Mouse (Mus musculus) stomach, embryonic 14.5 days (tissue): ENCODE measurements around the gene Snx4. TPM values are rescaled to one million over a fixed set of nuclear protein-coding genes. Genes with fewer than 3 reads are reported as not detected.

Experiments
- ATAC-seq: fragments of 200-750 bp; cut with Nextera tagmentation; 2 replicates; pipeline ENCODE4 v1.8.0; 2017; ENCODE audit warnings: low read depth, moderate TSS enrichment; ENCODE audit not compliant: insufficient number of reproducible peaks, insufficient read depth, low FRiP score
- H3K27ac ChIP-seq: fragments of 300-500 bp; sonication (generic); 2 replicates; pipeline ENCODE4 v1.5.1; 2014; ENCODE audit warnings: mild to moderate bottlenecking, low read length, moderate library complexity, mixed read lengths
- H3K27me3 ChIP-seq: fragments of 300-500 bp; sonication (generic); 2 replicates; pipeline ENCODE4 v1.6.1; 2014; ENCODE audit warnings: low read length, control low read depth, mixed read lengths; ENCODE audit not compliant: control insufficient read depth, insufficient read depth
- H3K36me3 ChIP-seq: fragments of 300-500 bp; sonication (generic); 2 replicates; pipeline ENCODE4 v1.6.1; 2014; ENCODE audit warnings: mild to moderate bottlenecking, control low read depth, low read length, moderate library complexity, mixed read lengths; ENCODE audit not compliant: control insufficient read depth, insufficient read depth
- H3K4me1 ChIP-seq: fragments of 300-500 bp; sonication (generic); 2 replicates; pipeline ENCODE4 v1.6.1; 2014; ENCODE audit warnings: low read length, control low read depth, mixed read lengths; ENCODE audit not compliant: control insufficient read depth, insufficient read depth
- H3K4me2 ChIP-seq: fragments of 300-500 bp; sonication (generic); replicated peaks from 2 replicates; pipeline ENCODE4 v1.6.1; 2014; ENCODE audit warnings: low read depth, low read length, control low read depth
- H3K4me3 ChIP-seq: fragments of 300-500 bp; sonication (generic); 2 replicates; pipeline ENCODE4 v1.5.1; 2014; ENCODE audit warnings: low read depth, low read length, control low read depth
- H3K9ac ChIP-seq: fragments of 300-500 bp; sonication (generic); replicated peaks from 2 replicates; pipeline ENCODE4 v1.6.1; 2014; ENCODE audit warnings: low read depth, mild to moderate bottlenecking, control low read depth, low read length, moderate library complexity, mixed read lengths
- H3K9me3 ChIP-seq: fragments of 300-500 bp; sonication (generic); 2 replicates; pipeline ENCODE4 v1.6.1; 2016; ENCODE audit warnings: low read depth, low read length, control low read depth; ENCODE audit not compliant: control insufficient read depth
- WGBS: fragments of 180-500 bp; shearing (Covaris S2); extraction: QIAGEN DNeasy Blood & Tissue Kit; methylation state at CpG from one replicate; pipeline ENCODE4 v1.1.7; 2014; 5-methylcytosine and 5-hydroxymethylcytosine counted together
- polyA plus RNA-seq: library from polyadenylated mRNA; unstranded; fragments of >200 nt; fragmentation: Nextera tagmentation; extraction: Ambion mirVana; gene quantifications from 2 replicates; pipeline ENCODE4 v1.2.1, GENCODE M21; 2014

Gene Snx4
- polyA plus RNA-seq, 1 experiment from 2014 or later: 79.6 TPM

GRCm38 (mm10) chr16:33239305-33239704 is 11.9 kb upstream of the Snx4 start:
- H3K4me1 ChIP-seq: no peaks in the 10 kb centered on the region
- H3K36me3 ChIP-seq: peaks cover 66% of the 10 kb centered on the region

GRCm38 (mm10) chr16:33242046-33242445 is 9.2 kb upstream of the Snx4 start:
- no peak for ATAC-seq

More at GRCm38 (mm10) chr16:33239305-33239704, 11.9 kb upstream of the Snx4 start:
- Histone ChIP-seq H3K9ac (no peak overlapping the region), H3K4me2 (no peak overlapping the region), H3K9me3 (no peaks in the 10 kb centered on the region), H3K27me3 (no peaks in the 10 kb centered on the region), H3K27ac (no peak overlapping the region), H3K4me3 (no peak overlapping the region)
- ATAC-seq: no peak
- 94% methylated on average over 2 of the region's 2 CpGs for WGBS

GRCm38 (mm10) chr16:33244136-33244691 is 7.0 kb upstream of the Snx4 start:
- peaks cover 45% of the 10 kb centered on the region for H3K36me3 ChIP-seq
- 90% methylated on average over 6 of the region's 6 CpGs for WGBS
- no peak overlapping the region for H3K4me2 ChIP-seq
- no peaks in the 10 kb centered on the region for H3K4me1 ChIP-seq
- no peaks in the 10 kb centered on the region for H3K9me3 ChIP-seq
- H3K9ac ChIP-seq: no peak overlapping the region
- H3K27me3 ChIP-seq: no peaks in the 10 kb centered on the region
- peak; percentile 53; the same call in 1 of the 2 replicates for ATAC-seq
- no peak overlapping the region for H3K4me3 ChIP-seq
- H3K27ac ChIP-seq: no peak overlapping the region

More at GRCm38 (mm10) chr16:33242046-33242445, 9.2 kb upstream of the Snx4 start:
- H3K27me3 ChIP-seq: no peaks in the 10 kb centered on the region
- H3K9me3 ChIP-seq: no peaks in the 10 kb centered on the region
- no peak overlapping the region for H3K9ac ChIP-seq
- no peaks in the 10 kb centered on the region for H3K4me1 ChIP-seq
- no peak overlapping the region for H3K4me3 ChIP-seq
- 88% methylated on average over 6 of the region's 6 CpGs for WGBS
- H3K36me3 ChIP-seq: peaks cover 58% of the 10 kb centered on the region
- no peak overlapping the region for H3K27ac ChIP-seq
- H3K4me2 ChIP-seq: no peak overlapping the region

DNA sequence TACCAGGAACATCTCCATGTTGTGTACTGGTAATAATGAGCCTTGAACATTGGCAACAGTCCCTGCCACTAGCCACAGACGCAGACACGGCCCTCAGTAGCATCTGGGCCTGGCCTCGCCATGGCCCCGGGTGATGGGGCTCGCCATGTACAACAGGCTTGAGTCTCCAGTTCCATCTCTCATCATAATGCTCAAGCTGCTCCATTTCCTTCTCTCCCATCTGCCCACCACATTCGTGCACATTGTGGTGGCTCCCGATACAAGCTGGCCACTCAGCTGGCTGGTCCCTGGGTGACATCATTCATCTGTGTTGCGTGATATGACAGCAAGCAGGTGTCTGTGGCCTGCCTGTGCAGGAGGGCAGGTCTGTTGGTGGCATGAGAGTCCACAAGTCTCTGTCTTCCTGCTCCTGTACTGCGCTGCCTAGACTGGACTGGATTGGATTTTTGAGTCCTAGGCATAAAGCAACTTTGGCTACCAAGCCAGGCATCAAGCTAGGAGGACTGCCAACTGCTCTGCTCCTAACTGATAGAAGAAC is 6.2 kb upstream of the Snx4 start:
- H3K27ac ChIP-seq: no peak overlapping the region
- ATAC-seq: no peak
- no peak overlapping the region for H3K9ac ChIP-seq
- no peak overlapping the region for H3K4me2 ChIP-seq
- H3K4me1 ChIP-seq: no peaks in the 10 kb centered on the region
- H3K27me3 ChIP-seq: no peaks in the 10 kb centered on the region
- peaks cover 37% of the 10 kb centered on the region for H3K36me3 ChIP-seq
- H3K9me3 ChIP-seq: no peaks in the 10 kb centered on the region
- WGBS: 90% methylated on average over 9 of the region's 9 CpGs
- H3K4me3 ChIP-seq: no peak overlapping the region

GRCm38 (mm10) chr16:33246526-33246925 is 4.7 kb upstream of the Snx4 start:
- no peak overlapping the region for H3K9ac ChIP-seq
- H3K4me1 ChIP-seq: no peaks in the 10 kb centered on the region
- H3K27ac ChIP-seq: no peak overlapping the region
- no peak overlapping the region for H3K4me3 ChIP-seq
- peaks cover 24% of the 10 kb centered on the region; the same call in 1 of the 2 replicates for H3K36me3 ChIP-seq
- no peak overlapping the region for H3K4me2 ChIP-seq
- H3K27me3 ChIP-seq: no peaks in the 10 kb centered on the region
- no peaks in the 10 kb centered on the region for H3K9me3 ChIP-seq
- ATAC-seq: no peak
- WGBS: 89% methylated on average over 5 of the region's 5 CpGs

GRCm38 (mm10) chr16:33247006-33247405 is 4.2 kb upstream of the Snx4 start:
- H3K9me3 ChIP-seq: no peaks in the 10 kb centered on the region
- no peaks in the 10 kb centered on the region for H3K27me3 ChIP-seq
- WGBS: 81% methylated on average over 2 of the region's 2 CpGs
- no peak for ATAC-seq
- peaks cover 19% of the 10 kb centered on the region; the same call in 1 of the 2 replicates for H3K36me3 ChIP-seq
- H3K27ac ChIP-seq: no peak overlapping the region
- no peak overlapping the region for H3K9ac ChIP-seq
- peaks cover 1% of the 10 kb centered on the region; the same call in 1 of the 2 replicates for H3K4me1 ChIP-seq
- H3K4me3 ChIP-seq: no peak overlapping the region
- H3K4me2 ChIP-seq: no peak overlapping the region

DNA sequence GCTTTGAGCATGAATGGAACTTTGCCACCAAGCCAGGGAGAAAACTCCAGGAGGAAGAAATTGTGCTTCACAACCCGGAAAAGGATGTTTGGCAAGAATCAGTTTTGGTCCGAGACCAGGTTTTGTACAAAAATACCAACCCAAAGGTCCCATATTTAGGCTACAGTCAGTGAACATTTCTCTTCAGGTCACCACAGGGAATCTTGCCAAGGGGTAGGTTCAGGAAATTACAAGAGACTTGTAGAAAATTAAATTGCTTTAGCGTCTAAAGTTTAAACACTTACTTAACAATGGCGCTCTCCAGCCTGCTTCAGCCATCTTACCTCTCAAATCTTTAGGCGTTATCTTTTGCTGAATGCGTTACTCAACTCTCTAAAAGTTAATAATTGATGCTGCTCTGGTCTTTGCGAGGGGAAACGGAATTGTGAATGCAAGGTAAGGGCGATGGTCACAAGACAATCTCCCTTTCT is 556 bp upstream of the Snx4 start:
- Histone ChIP-seq H3K27ac (peak overlapping the region; percentile 85), H3K27me3 (no peaks in the 10 kb centered on the region), H3K4me1 (peaks cover 15% of the 10 kb centered on the region; the same call in 1 of the 2 replicates), H3K36me3 (no peaks in the 10 kb centered on the region), H3K9me3 (no peaks in the 10 kb centered on the region), H3K4me2 (peak overlapping the region; percentile 79), H3K9ac (peak overlapping the region; percentile 90), H3K4me3 (peak overlapping the region; percentile 98)
- 15% methylated on average over 9 of the region's 9 CpGs for WGBS
- no peak for ATAC-seq

DNA sequence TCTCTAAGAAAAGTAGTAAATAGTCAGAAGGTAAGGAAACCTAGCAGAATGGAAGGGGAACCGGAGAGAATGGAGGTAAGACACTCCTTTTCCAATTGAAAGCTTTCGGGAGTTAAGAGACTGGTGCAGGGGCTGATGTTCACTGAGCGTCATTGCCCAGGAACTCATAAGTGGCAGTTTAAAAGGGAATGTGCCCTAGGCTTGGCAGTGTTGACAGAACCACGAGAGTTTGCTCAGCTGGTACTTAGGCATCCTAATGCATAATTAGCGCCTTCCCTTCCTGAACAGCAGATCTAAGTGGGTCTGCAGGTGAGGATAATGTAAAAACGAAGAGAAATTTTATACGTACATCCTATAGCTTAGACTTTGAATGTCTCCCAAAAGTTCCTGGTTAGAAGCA is 4.4 kb downstream of the Snx4 start:
- Histone ChIP-seq H3K27ac (no peak overlapping the region), H3K4me3 (no peak overlapping the region), H3K27me3 (no peaks in the 10 kb centered on the region), H3K9ac (no peak overlapping the region), H3K36me3 (no peaks in the 10 kb centered on the region; the same call in 1 of the 2 replicates), H3K4me2 (no peak overlapping the region), H3K9me3 (no peaks in the 10 kb centered on the region), H3K4me1 (peaks cover 19% of the 10 kb centered on the region; the same call in 1 of the 2 replicates)
- 71% methylated on average over 7 of the region's 7 CpGs for WGBS
- ATAC-seq: no peak
